Mouse (Mus musculus) testis, postnatal 14 days (tissue): ENCODE measurements at regions not wholly inside any gene's neighbourhood (a gene's known extent, or its start where the extent isn't known, plus 50 kb on each side); places are given as distances from the start of the nearest gene placed in this dataset.

Experiments
- DNase-seq: peaks from one replicate; pipeline ENCODE4 v3.0.0; 2021; ENCODE audit warnings: low spot score

DNA sequence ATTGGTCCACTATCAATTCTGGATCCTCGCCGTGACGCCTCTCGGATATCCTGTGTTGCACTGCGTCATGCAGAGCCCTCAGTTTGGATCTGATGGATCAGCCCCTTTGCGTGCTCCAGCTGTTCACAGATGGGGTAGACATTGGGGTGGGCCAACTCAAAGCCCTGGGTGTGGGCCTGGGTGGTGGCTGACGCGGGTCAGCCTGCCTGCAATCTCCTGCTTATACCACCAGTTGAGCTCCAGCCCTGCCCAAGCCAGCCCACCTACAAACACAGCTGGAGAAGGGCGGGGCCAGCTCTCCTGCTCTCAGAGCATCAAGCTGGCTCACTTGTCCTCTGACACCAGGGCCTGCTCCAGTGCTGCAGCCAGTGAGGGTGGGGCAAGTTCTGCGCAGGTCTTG is 73.1 kb downstream of the Rps15a start:
- no peak for DNase-seq

DNA sequence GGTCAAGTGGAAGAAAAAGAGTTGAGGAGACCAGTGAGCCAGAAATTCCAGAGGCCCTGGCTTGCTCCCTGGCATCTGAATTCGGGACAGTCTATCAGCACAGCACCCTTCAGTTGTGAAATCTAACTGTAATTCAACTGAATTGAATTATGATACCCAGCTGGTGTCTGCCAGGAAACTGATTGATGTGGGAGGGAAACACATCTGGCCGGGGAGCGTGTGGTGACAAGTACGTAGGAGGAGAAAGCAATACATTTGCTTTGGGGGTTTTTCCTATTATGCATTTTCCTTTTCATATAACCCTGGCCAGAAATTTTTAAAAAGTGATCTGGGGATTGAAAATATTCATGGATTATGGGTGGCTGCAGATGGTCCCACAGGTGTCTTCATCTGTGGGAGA is 76.1 kb downstream of the Rps15a start:
- no peak for DNase-seq

DNA sequence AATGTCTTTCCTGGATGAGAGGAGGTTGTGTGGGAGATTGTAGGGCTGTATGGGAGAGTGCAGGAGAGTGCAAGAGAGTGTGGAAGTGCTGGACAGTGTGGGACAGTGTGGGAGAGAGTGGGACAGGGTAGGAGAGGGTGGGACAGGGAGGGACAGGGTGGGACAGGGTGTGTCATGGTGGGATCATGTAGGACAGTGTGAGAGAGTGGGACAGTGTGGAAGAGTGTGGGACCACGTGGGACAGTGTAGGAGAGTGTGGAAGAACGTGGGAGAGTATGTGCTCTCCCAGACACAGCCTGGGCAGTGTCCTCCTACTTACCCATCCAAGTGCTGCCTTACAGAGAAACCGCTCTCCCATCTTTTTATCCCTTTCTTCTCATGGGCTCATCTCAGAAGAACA is 78.9 kb downstream of the Rps15a start:
- DNase-seq: no peak

DNA sequence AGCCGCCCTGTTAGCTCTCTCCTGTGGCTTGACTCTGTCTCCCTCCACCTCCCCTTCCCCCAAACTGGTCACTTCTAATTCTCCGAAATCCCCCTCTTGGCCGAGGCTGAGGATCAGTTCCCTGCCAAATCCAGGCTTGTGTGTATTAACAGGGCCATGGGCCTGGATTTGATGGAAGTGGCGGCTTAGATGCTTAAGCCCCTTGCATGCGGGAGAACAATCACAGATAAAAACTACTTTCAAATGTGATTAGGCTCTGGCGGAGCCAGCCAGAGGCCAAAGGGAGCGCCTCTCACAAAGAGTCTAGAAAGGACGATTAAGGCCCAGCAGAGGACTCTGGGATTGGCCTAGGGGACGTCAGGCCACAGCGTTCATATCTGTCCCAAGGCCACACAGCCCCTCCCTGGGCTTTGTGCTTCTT is 89.9 kb downstream of the Rps15a start:
- no peak for DNase-seq

DNA sequence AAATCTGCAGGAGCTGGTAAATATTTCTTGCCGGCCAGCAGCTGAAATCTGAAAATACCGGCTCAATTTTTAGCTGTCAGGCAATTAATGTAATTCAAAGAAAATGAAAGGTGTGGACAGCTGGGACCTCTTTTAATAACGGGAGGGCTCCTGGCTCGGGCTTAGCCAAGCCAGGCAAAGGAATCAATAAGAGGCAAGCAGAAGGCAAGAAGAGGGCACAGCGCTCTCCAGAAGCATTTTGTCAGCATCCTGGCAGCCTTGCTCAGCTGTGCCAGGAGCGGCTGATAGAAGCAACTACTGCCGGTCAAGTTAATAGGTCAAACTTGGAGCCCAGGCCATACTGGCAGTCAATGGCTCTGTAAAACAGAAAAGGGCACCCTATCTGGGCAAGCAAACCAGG is 111.4 kb downstream of the Rps15a start:
- no peak for DNase-seq

DNA sequence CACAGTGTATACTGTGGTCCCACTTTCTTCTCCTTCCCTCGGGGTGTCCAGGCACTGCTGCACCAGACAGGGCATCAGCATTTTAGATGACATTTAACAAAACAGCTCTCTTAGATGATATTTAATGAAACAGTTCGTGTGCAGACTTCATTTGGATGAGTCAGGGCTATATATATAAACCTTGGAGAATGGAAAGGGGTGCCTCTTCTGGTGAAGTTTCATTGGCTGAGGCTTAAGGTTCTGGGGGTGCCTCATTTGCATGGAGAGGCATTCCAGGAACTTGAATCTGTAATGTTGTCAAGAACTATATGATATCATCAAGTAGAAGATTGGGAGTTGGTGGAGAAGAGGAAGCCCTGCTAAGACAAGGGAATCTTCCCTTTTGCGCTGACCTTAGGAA is 114.1 kb downstream of the Rps15a start:
- no peak for DNase-seq

DNA sequence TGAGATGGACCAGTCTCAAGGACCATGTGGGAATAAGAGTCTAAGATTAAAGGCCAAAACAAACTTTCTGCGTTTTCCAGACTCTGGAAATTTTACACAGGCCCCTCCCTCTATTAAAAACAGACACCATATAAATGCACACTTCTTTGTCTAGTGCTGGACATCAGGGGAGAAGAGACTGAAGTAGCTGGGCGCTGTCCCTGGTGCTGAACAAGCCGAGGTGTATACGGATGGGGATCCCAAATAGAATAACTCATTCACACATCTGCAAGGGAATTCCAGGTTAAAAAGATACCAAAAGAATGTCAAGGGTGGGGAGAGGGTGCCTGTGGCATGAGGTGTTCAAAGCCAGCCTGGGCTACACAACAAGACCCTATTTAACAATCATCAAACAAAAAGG is 114.9 kb downstream of the Rps15a start:
- DNase-seq: peak; percentile 38

DNA sequence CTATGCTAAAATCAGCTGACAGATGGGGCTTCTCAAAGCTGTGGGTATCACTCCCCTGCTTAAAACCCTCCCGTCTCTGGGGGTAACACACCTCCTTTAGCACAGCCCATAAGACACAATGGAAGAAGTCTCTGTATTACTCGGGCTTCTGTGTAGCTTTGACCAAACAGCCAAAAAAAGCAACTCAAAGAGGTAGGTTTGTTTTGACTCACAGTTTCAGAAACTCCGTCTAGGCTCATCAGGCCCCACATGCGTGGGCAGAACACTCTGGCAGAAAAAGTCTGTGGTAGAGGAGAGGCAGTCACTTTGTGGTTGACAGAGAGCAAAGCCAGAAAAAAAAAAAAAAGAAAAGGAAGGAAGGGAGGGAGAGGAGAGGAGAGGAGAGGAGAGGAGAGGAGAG is 133.8 kb downstream of the Rps15a start:
- DNase-seq: no peak

DNA sequence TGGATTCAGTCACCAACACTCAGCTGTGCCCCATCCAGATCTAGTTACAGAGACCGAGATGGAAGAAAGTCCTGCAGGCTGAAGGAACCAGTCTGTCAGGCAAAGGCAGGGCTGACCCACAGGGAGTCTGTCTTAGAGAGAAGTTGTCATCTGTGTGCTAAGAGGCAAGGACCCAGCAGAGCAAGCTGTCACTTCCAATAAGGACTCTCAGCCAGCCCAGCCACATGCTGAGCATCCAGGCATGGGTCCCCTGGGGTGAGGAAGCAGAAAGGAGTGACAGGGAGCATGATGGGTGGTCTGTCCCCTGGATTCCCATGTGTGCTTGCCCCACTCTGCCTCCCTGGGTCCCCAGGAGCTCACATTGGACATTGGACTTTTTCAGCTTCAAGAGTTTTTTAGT is 144.8 kb downstream of the Rps15a start:
- DNase-seq: no peak

DNA sequence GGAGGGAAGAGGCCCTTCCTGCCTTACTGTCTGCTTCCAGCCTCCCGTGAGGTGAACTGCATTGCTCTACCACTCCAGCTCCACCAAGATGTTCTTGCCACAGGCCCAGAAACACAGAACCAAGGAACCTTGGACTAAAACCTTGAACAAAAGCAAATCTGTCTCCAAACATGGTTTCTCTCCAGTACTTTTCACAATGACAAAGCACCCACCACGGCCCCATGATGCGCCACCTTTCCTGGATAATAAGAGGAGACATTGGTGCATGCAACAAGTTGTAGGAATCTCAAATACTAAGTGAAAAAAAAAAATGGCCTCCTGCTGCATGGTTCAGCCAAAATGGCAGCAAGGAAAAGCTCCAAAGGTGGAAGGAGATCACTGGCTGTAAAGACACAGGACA is 172.6 kb downstream of the Rps15a start:
- no peak for DNase-seq

DNA sequence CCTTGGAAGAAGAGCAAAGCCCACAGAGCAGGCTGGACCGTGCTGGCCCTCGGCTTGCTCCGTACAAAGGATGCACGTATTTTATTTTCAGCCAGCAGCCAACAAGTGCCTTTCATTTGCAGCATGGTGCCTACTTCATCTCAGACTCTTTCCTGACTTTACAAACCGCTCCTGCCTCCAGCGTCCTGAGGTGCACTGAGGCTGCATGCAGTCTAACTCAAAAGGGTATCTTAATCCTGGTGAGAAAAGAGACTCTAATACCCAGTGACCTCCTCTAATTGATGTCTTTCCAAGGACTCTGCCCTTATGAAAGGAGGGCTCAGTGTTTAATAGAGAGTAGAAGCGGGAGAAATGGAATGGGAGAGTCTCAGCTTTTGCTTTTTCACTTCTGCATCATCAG is 176.4 kb downstream of the Rps15a start:
- DNase-seq: no peak

DNA sequence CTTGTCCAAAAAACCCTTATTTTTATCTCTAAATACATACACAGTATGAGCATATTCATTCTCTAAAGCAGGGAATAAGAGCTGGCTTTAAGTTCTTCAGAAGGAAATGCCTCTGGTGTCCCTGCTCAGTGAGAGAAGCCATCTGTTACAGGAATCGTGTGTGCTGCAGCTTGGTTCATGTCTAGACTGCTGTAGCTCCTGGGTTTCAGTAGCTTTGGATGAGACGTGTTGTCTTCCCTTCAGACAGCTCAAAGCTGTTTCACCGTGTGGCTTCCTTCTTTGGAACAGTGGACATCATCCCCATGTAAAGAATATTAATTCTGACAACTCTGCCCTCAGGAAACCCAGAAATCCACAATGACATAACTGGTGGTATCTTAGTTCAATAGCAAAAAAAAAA is 181.1 kb downstream of the Rps15a start:
- DNase-seq: no peak

DNA sequence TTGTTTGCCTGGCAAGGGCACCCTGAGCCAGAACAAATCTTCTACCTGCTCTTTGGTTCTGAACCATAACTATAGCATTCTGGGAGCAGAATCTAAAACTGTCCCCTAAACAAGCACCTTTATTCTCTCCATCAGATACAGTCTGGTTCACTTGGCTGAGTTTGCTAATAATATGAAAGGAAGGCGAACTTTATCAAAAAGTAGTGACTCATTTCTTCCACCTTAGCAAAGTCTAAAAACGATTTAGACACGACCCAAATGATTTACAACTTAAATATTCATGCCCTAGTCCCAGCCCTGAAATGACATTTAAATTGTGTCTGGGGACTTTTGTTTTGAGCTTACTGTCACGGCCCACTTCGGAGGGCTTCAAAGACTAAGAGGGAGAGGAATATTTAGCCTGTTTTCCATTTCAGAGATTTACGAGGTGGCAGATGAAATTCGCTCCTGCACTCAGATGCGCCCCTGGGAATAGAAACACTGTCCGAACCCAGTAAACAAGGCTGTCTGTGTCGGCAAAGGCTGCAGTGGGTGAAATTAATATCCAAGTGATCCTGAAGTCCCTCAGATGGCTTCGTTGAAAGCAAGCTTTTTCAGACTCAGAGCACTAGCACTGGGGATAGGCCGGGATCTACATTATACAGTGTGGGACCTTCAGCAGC is 184.6 kb downstream of the Rps15a start:
- DNase-seq: no peak

DNA sequence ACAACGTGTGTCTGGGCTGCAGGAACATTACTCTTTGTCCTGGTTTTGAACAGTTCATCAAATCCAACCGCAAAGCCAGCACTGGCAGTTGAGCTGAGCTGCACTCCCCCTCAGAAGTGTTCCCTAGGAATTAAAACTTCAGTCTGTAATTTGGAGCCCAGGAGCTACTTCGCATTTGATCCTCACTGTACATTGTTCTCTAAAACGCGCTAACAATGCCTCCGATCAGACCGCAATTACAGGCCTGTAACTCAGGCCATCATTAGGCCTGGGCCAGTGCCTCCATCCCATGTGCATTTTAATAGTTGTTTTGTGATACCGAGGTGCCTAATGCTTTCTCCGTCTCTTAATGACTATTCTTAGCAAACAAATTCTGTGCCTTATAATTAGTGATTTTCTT is 185.6 kb downstream of the Rps15a start:
- no peak for DNase-seq

DNA sequence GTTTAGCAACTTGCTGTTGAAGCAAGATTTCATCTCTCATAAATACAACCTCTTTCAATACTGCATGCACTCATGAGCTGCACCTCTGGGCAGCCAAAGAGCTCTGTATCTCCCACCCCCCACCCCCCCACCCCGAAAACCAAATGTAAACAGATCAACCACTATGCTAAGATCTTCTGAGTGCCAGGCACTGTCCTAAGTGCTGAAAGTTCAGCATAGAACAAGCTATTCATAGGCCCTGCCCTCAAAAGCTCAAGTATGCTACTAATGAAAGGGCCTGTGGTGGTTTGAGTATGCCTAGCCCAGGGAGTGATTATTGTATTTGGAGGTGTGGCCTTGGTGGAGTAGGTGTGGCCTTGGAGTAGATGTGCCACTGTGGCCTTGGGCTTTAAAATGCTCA is 189.6 kb downstream of the Rps15a start:
- DNase-seq: no peak

DNA sequence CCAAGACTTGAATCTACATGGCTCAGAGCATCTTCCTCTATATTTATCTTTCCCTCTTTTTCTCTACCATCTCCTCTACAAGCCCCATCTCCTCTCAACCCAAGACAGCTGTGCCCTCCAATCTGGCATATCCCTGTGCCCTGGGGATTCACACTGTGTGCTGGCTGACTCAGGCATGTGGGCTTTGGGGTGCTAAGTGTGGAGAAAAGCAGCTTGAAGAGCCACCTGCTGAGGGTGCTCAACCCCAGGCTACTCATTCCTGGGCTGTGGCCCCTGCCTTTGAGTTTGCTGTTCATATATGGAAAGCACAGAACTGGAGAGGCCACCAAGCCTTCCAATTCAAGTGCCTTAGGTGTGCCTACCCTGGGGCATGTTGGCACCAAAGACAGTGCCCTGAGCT is 193.7 kb downstream of the Rps15a start:
- no peak for DNase-seq

DNA sequence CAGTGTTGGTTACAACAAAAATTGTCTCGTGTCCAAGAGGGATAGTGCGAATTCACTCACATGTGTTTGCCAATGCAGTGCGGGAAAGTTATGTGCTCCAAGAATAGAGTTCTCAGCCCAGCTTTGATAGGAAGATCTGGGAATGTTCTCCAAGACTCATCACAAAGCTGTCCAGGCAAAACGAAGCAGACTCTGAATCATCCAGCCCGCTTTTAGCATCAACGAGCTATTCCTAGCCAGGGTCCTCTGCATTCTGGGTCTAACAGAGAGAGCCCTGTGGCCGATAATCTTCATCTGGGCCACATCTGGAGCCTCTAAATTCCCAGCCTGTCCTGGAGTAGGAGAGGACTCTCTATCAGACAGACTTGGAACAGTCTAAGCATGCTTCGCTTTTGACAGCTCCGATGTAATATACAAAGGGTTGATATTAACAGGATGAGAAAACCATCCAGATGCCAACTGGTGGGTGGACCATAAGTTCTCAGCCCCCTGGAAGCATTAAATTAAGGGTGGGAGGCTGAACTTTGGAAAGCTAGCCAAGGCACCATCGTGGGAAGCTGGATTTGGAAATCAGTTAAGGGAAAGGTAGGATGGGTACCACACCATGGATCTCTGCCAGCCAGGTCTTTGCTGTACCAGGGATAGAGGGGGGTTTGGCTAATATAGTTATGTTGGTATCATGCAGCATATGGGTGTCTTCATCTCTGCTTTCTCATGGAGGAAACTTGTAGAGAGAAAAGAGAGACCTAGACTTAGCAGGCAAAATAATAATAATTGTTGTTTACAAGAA is 197.6 kb downstream of the Rps15a start:
- DNase-seq: no peak

DNA sequence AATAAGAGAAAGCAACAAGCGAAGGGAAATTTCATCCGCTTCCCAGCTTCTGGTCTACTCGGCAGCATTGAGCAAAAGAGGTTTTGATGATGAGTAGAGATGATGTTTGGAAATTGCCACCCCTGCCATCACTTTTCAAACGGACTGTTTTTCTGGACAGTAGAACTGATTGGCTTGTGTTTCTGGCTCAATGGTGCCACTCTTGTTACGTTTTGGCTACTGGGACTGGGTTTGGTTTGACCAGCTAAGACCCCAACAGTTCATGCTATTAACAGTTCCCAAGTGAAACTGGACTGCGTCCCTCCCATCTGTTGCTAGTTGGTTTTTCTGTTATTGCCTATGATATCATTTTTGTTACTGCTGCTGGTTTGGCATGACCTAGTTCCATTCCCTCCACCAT is 199.1 kb downstream of the Rps15a start:
- DNase-seq: no peak

DNA sequence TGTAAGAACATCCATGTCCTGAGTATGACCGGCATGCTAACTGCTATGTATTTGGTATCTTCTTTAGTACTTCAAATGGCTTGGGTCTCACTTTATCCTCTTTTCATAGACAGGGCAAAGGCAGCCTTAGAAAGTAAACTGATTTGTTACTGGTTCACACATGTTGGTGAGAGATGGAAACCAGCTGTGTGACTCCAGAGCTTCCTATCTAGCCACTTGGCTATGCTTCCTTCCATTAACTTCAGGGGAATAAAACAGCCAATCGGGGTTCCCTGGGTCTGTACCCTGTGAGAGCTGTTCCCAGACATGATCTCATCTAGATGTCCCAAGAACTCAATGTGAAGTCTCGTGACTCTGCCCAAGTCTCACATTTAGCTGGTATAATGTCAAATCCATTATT is 203.5 kb downstream of the Rps15a start:
- no peak for DNase-seq

DNA sequence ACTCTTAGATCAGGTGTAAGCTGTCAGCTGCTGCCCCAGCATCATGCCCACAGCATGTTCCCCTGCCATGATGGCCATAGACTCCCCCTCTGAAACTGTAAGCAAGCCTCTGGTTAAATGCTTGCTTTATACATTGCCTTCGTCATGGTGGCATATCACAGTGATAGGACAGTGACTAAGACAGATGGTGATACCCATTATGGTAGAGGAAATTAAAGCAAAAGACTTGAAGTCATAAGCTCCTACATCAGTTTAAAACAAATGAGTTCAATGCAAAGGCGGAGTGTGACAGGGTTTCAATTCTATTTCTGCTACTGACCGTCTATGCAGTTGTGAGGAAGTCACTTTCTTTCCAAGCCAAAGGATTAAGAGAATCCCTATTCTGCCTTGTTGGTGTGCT is 204.9 kb downstream of the Rps15a start:
- DNase-seq: no peak

DNA sequence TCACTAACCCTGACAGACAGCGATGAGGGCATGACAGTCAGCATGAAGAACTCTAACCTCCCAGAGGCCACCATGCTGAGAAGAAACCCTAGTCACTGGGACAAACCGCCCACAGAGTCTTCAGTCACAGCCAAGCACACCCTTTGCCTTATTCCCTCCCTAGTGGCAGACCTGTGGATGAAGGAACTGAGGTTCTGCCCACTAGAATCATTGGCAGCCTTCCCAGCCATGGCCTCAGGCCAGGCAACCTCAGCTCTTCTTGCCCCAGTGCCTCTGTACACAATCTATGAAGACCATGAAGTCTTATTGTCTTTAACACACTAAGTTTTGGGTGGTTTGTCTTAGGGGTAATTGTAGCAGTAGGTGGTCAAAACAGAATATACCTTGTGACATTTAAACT is 219.5 kb downstream of the Rps15a start:
- DNase-seq: no peak

DNA sequence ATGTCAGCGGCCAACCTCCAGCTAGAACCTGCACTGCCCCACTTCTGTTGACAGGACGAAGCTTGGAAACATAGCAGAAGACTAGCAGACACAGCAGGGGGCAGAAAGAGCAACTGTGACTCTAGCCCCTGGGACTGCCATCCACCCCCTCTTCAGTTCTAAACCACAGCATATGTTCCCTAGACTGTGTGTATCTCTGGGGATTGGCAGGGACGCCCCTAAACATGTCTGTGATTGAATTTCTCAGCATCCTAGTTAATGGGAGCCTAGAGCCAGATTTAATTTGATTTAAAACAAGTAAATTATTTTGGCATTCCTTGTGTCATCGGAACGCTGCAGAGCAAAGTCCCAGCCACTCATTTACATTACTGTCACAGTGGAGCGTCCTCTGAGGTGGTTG is 228.7 kb downstream of the Rps15a start:
- DNase-seq: no peak

DNA sequence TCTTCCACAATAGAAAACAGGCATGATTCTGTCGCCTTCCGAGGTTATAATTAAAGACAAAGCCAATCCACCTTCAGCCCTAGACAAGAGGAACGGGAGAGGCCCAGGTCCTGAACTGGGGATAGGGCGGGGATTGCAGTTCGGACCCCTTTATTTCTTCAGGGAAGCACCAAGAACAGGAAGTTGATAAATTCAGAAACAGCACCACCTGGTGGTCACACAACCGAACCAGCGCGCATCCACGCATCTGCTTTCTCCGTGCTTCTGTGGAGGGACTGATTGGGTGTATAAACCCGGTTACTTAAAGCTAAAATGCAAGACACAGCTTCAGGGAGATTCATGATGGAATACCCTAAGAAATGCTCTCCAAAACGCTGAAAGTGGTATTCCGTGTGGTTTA is 233.2 kb downstream of the Rps15a start:
- DNase-seq: peak; percentile 31

DNA sequence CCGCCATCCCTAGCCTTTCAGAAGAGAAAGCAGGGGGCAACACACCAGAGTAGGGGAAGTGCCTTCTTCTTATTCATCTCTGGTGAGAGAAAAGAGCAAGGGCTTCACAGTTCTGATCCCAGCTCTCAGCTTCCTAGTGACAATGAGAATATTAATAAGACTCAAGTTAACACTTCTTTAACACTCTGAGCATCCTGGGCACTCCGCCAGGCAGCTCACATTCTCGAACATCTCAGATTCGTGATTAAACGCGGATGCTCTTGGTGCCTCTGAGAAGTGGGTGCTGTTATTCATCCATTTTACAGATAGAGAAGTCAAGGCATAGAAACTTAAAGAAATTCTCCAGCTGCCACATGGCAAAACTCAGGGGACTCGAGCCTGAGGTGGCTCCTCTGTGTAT is 237.1 kb downstream of the Rps15a start:
- no peak for DNase-seq
